Mouse (Mus musculus) E14TG2a.4 (cell line): Measurements from ENCODE around the gene Hoxd1.

ENCODE experiments used
- H3K27me3 ChIP-seq: 2 replicates; pipeline ENCODE4 v1.6.1; 2014; ENCODE audit warnings: low read length, control low read depth; ENCODE audit not compliant: insufficient read depth
- H3K36me3 ChIP-seq: 2 replicates; pipeline ENCODE4 v1.6.1; 2014; ENCODE audit warnings: low read length, control low read depth; ENCODE audit not compliant: insufficient read depth
- H3K4me1 ChIP-seq: replicated peaks from 2 replicates; pipeline ENCODE4 v1.6.1; 2014; ENCODE audit warnings: low read depth, low read length, control low read depth
- H3K4me3 ChIP-seq: replicated peaks from 2 replicates; pipeline ENCODE4 v1.5.1; 2014; ENCODE audit warnings: mild to moderate bottlenecking, low read length
- H3K9me3 ChIP-seq: 2 replicates; pipeline ENCODE4 v1.6.1; 2014; ENCODE audit warnings: low read length, control low read depth
- CTCF ChIP-seq: conservative IDR thresholded peaks from 2 replicates; pipeline ENCODE4 v1.5.1; 2014; ENCODE audit warnings: low read length
- NANOG ChIP-seq: IDR thresholded peaks from 2 replicates; pipeline ENCODE4 v1.6.1; 2014; ENCODE audit warnings: borderline replicate concordance, low read length, mixed read lengths
- POU5F1 ChIP-seq: IDR thresholded peaks from 2 replicates; pipeline ENCODE4 v1.6.1; 2014; ENCODE audit warnings: low read length, borderline replicate concordance

The Hoxd1 gene

DNA sequence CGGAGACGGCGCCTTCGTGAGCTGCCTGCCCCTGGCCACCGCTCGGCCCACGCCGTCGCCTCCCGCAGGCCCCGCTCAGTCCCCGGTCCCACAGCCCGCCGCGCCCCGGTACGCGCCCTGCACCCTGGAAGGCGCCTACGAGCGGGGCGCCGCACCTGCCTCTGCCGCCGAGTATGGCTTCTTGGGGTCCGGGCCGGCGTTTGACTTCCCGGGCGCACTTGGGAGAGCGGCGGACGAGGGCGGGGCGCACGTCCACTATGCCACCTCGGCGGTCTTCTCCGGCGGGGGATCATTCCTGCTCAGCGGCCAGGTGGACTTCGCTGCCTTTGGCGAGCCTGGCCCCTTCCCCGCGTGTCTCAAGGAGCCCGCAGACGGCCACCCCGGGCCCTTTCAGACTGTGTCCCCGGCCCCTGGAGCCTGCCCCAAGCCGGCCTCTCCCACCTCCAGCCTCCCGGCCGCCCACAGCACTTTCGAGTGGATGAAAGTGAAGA, 510 bp downstream of the Hoxd1 start:
- TF ChIP-seq CTCF (no peak), NANOG (no peak), POU5F1 (no peak)
- H3K4me3 ChIP-seq = peak overlapping the region; percentile 81
- no peaks in the 10 kb centered on the region for H3K36me3 ChIP-seq
- peaks cover 6% of the 10 kb centered on the region for H3K4me1 ChIP-seq
- peaks cover 79% of the 10 kb centered on the region for H3K27me3 ChIP-seq
- no peaks in the 10 kb centered on the region for H3K9me3 ChIP-seq

DNA sequence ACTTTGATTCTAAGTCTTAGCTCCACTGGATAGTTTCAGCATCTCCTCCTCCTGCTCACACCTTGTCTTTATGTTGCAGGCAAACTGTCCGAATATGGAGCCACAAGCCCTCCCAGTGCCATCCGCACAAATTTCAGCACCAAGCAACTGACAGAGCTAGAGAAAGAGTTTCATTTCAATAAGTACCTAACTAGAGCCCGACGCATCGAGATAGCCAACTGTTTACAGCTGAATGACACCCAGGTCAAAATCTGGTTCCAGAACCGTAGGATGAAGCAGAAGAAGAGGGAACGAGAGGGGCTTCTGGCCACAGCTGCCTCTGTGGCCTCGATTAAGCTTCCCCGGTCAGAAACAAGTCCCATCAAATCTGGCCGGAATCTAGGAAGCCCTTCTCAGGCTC, 1.2 kb downstream of the Hoxd1 start:
- TF ChIP-seq NANOG = no peak
- no peak for TF ChIP-seq POU5F1
- TF ChIP-seq CTCF = no peak
- peaks cover 80% of the 10 kb centered on the region for H3K27me3 ChIP-seq
- H3K4me3 ChIP-seq = peak overlapping the region; percentile 81
- peaks cover 6% of the 10 kb centered on the region for H3K4me1 ChIP-seq
- H3K9me3 ChIP-seq = no peaks in the 10 kb centered on the region
- H3K36me3 ChIP-seq = no peaks in the 10 kb centered on the region

DNA sequence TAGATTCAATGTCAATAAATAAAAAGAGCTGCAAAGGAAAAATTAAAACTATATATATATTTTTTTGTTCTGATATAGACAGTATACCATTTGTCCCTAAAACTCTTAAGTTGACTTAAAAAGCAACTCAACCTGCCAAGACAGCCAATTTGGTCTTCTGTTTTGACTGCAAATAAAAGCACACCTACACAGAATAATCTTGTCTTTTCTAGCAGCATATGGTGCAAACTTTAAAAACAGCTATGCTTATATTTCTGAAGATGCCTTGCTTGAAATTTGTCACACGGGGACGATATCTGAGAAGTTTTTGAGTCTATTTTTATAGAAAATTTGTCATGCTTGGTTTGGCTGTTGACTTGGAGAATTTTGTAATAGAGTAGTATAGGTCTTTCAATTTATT, 11.6 kb downstream of the Hoxd1 start:
- Histone ChIP-seq H3K27me3 (peaks cover 38% of the 10 kb centered on the region), H3K36me3 (no peaks in the 10 kb centered on the region), H3K4me3 (no peak overlapping the region), H3K9me3 (no peaks in the 10 kb centered on the region), H3K4me1 (peaks cover 5% of the 10 kb centered on the region)
- TF ChIP-seq POU5F1 = no peak
- no peak for TF ChIP-seq NANOG
- TF ChIP-seq CTCF = no peak

DNA sequence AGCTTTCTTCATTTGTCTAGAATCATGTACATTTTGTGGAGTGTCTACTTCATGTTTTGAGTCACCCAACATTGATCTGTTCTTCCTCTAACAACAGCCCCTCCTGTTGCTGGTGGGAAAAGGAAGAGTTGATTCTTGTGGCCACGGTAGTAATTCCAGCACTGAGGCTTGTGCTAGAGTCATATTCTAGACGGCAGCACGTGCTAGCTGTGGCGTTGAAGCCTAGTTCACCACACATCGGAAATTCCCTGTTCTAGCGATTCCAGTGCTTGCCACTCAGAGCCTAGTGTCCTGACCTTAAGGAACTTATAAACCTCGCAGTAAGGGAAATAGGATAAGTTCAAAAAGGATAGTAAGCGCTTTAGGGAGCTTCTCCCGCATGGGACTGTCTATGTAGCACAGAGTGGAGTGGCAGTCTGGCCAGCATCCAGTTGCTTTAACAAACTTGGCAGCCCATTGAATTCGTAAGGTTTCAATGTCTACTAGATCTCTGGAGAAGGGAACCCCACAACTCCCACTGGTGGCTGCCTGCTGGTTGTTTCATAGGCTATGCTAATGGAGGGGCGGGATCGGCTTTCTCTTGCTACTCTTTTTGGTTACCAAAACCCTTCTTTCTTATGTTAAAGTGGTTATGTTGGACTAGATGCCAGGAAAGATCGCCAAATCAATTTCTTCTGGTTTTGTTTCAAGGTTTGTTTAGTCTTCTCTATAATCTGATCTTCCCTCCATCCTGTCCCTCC, 14.9 kb downstream of the Hoxd1 start:
- peaks cover 34% of the 10 kb centered on the region for H3K27me3 ChIP-seq
- H3K4me3 ChIP-seq = no peak overlapping the region
- H3K4me1 ChIP-seq = peaks cover 9% of the 10 kb centered on the region
- 0 out of 2 replicates have a peak, but pooled peaks have one; percentile 21 for TF ChIP-seq POU5F1
- no peak for TF ChIP-seq CTCF
- TF ChIP-seq NANOG = no peak
- no peaks in the 10 kb centered on the region; the same call in 1 of the 2 replicates for H3K9me3 ChIP-seq
- H3K36me3 ChIP-seq = no peaks in the 10 kb centered on the region

DNA sequence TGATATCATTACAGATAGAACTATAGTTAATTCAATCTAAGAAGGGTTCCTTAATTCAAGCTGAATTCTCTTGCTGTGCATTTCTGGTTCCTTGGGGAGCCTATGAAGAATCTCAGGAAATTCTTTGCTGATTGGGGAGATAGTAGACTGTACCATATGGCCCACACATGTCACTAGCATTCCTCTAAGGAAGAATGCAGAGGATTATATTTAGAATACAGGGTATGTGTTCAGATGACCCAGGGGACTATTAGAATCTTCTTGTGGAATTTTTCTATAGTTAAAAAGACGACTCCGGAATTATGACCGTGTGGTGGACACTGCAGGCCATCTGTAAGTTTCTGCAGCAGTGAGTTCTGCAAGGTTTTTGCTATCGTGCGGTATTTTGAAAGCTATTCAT, 18.6 kb downstream of the Hoxd1 start:
- TF ChIP-seq CTCF (no peak), NANOG (no peak), POU5F1 (no peak)
- H3K4me1 ChIP-seq = peaks cover 9% of the 10 kb centered on the region
- no peak overlapping the region for H3K4me3 ChIP-seq
- H3K27me3 ChIP-seq = peaks cover 27% of the 10 kb centered on the region
- no peaks in the 10 kb centered on the region; the same call in 1 of the 2 replicates for H3K9me3 ChIP-seq
- H3K36me3 ChIP-seq = no peaks in the 10 kb centered on the region

DNA sequence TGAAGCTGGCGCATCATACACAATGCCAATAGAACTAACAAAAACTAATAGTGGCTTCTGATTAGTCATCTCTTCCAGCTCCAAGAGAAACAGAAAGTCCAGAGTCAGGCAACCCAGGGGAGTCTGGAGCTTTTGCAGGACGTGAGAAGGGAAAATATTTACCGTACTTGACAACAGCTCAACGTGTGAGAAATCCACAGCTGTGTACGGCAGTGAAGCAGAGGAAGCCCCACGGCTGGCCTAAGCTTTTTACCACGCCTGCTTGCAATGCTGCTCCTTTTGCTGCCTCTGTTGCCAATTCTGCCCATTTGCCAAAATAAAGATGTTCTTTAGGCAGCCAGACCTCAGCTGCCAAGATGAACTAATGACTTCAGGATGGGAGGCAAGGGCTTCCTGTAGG, 32.8 kb downstream of the Hoxd1 start:
- Histone ChIP-seq H3K4me3 (no peak overlapping the region), H3K9me3 (no peaks in the 10 kb centered on the region), H3K27me3 (no peaks in the 10 kb centered on the region), H3K4me1 (peaks cover 9% of the 10 kb centered on the region), H3K36me3 (no peaks in the 10 kb centered on the region)
- no peak for TF ChIP-seq POU5F1
- no peak for TF ChIP-seq NANOG
- no peak for TF ChIP-seq CTCF

DNA sequence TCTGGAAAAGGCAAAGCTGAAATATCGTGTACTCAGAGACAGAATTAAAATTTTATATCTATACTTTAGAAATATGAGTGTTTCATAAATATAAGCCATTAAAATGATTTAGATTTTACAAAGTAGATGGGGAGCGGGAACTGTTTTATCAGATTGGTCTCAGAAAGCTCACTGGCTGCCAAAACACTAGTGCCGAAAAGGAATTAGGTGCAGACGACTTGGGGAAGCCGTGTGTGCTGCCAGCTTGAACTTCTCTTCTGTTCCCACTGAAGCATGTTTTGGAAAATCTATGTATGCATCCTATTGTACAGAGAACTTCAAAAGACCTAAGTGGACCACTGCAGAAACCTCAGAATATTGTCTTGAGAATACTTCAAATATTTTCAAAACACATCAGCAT, 45.7 kb downstream of the Hoxd1 start:
- H3K36me3 ChIP-seq = no peaks in the 10 kb centered on the region
- H3K4me3 ChIP-seq = no peak overlapping the region
- H3K27me3 ChIP-seq = 0 out of 2 replicates have a peak, but pooled peaks cover 3% of the 10 kb centered on the region
- TF ChIP-seq NANOG = no peak
- no peak for TF ChIP-seq CTCF
- TF ChIP-seq POU5F1 = no peak
- no peaks in the 10 kb centered on the region for H3K9me3 ChIP-seq
- H3K4me1 ChIP-seq = no peaks in the 10 kb centered on the region
